Mouse (Mus musculus) hindbrain, embryonic 16.5 days (tissue): ENCODE measurements around the gene Meis1. TPM values are rescaled to one million over a fixed set of nuclear protein-coding genes. Genes with fewer than 3 reads are reported as not detected.

Source experiments
- ATAC-seq: fragments of 200-750 bp; cut with Nextera tagmentation; 2 replicates; pipeline ENCODE4 v1.8.0; 2017; ENCODE audit warnings: moderate TSS enrichment, moderate library complexity
- H3K27ac ChIP-seq: fragments of 300-500 bp; sonication (generic); 2 replicates; pipeline ENCODE4 v1.5.1; 2014; ENCODE audit warnings: low read depth, mild to moderate bottlenecking, control low read depth, low read length, moderate library complexity
- H3K27me3 ChIP-seq: fragments of 300-500 bp; sonication (generic); replicated peaks from 2 replicates; pipeline ENCODE4 v1.6.1; 2014; ENCODE audit warnings: low read length; ENCODE audit not compliant: control insufficient read depth, insufficient read depth
- H3K36me3 ChIP-seq: fragments of 300-500 bp; sonication (generic); 2 replicates; pipeline ENCODE4 v1.6.1; 2014; ENCODE audit warnings: mild to moderate bottlenecking, low read length, moderate library complexity, mixed read lengths; ENCODE audit not compliant: control insufficient read depth, insufficient read depth
- H3K4me1 ChIP-seq: fragments of 300-500 bp; sonication (generic); 2 replicates; pipeline ENCODE4 v1.6.1; 2014; ENCODE audit warnings: low read depth, low read length; ENCODE audit not compliant: control insufficient read depth, insufficient read depth
- H3K4me2 ChIP-seq: fragments of 300-500 bp; sonication (generic); 2 replicates; pipeline ENCODE4 v1.6.1; 2014; ENCODE audit warnings: mild to moderate bottlenecking, low read length, control low read depth, moderate library complexity
- H3K4me3 ChIP-seq: fragments of 300-500 bp; sonication (generic); 2 replicates; pipeline ENCODE4 v1.5.1; 2014; ENCODE audit warnings: mild to moderate bottlenecking, low read length, control low read depth, moderate library complexity
- H3K9ac ChIP-seq: fragments of 300-500 bp; sonication (generic); 2 replicates; pipeline ENCODE4 v1.6.1; 2014; ENCODE audit warnings: low read depth, mild to moderate bottlenecking, control low read depth, low read length, moderate library complexity
- H3K9me3 ChIP-seq: fragments of 300-500 bp; sonication (generic); 2 replicates; pipeline ENCODE4 v1.6.1; 2014; ENCODE audit warnings: mild to moderate bottlenecking, low read length, moderate library complexity; ENCODE audit not compliant: control insufficient read depth
- WGBS: fragments of 180-500 bp; shearing (Covaris S2); extraction: QIAGEN DNeasy Blood & Tissue Kit; methylation state at CpG from one replicate; pipeline ENCODE4 v1.1.7; 2014; 5-methylcytosine and 5-hydroxymethylcytosine counted together
- polyA plus RNA-seq: library from polyadenylated mRNA; unstranded; fragments of >200 nt; fragmentation: Nextera tagmentation; extraction: Ambion mirVana; gene quantifications from 2 replicates; pipeline ENCODE4 v1.2.1, GENCODE M21; 2015

The Meis1 gene
- polyA plus RNA-seq, 1 experiment from 2014 or later, result 183 TPM

DNA sequence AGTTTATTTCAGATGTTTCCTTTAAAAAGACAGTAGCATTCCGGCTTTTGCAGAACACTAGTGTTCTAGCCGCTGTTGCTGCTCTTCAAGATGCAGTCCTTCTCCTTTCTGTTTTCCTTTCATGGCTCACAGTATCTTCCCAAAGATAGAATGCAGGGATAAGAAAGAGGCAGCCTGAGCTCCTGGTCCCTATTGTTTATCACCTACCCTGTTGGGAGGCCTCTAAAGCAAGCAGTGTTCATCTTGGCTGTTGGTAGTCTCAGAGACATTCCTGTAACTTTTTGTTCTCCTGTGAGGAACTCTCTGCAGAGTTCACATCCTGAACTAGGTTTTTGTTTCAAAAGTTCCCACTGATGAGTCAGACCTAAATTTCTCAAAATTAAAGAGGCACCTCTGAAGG, 3.8 kb upstream of the Meis1 start:
- Histone ChIP-seq H3K9me3 (no peaks in the 10 kb centered on the region), H3K4me3 (no peak overlapping the region), H3K4me1 (peaks cover 21% of the 10 kb centered on the region), H3K36me3 (no peaks in the 10 kb centered on the region), H3K27me3 (no peaks in the 10 kb centered on the region), H3K4me2 (no peak overlapping the region), H3K27ac (no peak overlapping the region), H3K9ac (no peak overlapping the region)
- 36% methylated on average over 2 of the region's 2 CpGs for WGBS
- ATAC-seq, result no peak

DNA sequence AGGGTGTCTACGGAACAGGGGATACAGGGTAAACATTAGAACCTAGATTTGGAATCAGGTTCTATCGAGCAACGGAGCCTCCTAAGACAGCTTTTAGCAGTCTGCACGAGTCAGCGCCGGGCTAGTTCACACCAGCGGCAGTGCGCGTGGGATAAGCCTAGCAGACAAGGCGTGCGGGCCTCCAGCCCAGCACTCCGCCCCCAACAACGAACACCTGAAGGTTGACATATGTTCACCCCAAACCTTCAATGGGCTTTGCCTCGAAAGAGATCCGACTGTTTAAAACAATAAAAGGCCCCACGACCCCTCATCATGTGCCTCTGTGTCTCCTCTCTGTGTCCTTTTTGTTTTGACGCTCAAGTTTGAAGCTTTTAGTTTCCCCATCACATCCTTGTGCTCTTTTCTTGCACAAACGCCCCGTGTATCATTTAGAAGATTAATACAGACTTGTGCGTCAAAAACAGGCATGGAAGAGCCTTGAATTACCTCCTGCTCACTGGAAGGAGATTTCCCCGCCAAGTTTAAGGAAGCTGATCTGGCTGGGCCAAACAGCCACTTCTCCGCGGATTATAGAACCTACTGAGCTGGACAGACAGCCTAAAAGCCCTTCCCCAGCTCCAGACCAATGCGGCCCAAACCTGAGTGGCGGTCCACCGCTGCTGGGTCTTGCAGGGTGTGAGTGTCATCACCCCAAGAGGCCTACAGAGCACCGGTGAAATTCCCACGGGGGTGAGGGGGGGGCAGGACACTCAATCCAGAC, 2.3 kb upstream of the Meis1 start:
- H3K27me3 ChIP-seq, result no peaks in the 10 kb centered on the region
- H3K27ac ChIP-seq, result peak overlapping the region; percentile 89
- 3% methylated on average over 28 of the region's 28 CpGs for WGBS
- H3K4me1 ChIP-seq, result peaks cover 11% of the 10 kb centered on the region
- H3K4me2 ChIP-seq, result peak overlapping the region; percentile 86
- no peaks in the 10 kb centered on the region for H3K9me3 ChIP-seq
- no peaks in the 10 kb centered on the region for H3K36me3 ChIP-seq
- ATAC-seq, result peak; percentile 40
- peak overlapping the region; percentile 66 for H3K9ac ChIP-seq
- H3K4me3 ChIP-seq, result peak overlapping the region; percentile 75

DNA sequence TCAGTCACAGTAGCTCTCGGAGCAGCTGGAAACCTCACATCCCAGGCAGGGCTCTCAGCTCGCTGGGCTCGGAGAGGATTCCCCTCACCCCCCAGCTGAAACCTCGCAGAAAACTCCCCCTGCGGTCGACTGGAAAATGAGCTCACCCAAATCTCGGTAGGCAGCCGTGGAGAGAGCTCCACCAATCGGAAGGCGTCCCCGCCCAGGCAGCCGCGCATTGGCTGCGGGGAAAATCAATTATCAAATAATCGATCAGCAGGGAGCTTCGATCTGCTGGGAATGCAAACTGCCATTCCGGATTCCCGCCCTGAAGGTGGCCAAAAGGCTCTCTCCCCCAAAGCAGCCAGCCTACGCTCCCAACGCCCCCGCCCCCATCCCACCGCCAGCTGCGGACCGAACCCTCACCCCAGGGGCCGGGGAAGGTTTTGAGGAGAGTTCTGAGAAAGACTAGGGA, 1.6 kb upstream of the Meis1 start:
- peak; percentile 88 for ATAC-seq
- Histone ChIP-seq H3K4me2 (peak overlapping the region; percentile 86), H3K9ac (peak overlapping the region; percentile 98), H3K36me3 (no peaks in the 10 kb centered on the region), H3K9me3 (no peaks in the 10 kb centered on the region), H3K4me1 (peaks cover 11% of the 10 kb centered on the region), H3K4me3 (peak overlapping the region; percentile 75), H3K27me3 (no peaks in the 10 kb centered on the region), H3K27ac (peak overlapping the region; percentile 100)
- under 1% methylated on average over 25 of the region's 25 CpGs for WGBS

DNA sequence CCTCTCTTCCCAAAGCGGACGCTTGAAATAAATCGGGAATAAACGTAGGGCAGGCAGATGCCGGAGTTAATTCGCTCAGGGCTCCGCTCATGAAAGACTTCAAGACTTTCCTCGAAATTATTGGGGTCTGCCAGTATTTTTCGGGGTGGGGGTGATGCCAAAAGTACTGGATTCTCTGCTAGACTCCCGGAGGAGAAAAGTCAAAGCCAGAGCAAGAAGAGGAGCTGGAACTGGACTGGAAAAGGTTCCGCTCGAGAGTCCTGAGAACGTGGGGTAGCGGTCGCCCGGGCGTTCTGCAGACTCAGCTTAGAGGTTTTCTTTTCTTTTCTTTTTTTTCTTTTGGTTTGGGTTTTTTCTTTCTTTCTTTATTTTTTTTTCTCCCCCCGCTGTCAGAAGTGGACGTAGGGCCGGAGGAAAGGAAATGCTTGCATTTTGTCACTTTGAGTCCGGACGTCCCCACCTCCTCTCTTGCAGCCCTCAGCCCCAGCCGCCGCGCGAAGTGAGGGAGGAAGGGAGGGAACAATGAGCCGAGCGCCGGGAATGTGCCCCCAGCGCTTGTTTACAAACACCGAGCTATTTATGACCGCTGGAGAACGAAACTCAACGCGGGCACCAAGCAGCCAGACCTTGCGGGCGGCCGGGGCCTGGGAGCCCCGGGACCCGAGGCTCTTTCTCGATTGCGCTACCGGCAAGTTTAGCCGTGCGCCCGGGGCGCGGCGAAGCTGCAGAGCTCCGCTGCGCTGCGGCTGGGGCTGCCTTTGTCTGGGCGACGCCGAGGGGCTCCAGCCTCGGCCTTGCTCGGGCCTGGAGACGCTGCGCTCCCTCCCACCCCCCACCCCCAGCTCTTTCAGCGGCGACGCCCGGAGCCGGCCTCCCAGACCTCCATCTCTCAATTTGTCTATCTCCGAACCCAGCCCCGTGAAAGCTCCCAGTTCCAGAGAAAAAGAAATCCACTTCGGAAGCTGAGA, 703 bp upstream of the Meis1 start:
- WGBS, result under 1% methylated on average over 67 of the region's 67 CpGs
- peak; percentile 14 for ATAC-seq
- peak overlapping the region; percentile 100 for H3K27ac ChIP-seq
- H3K4me2 ChIP-seq, result peak overlapping the region; percentile 86
- H3K9me3 ChIP-seq, result no peaks in the 10 kb centered on the region
- H3K36me3 ChIP-seq, result no peaks in the 10 kb centered on the region
- H3K4me1 ChIP-seq, result peaks cover 11% of the 10 kb centered on the region
- H3K9ac ChIP-seq, result peak overlapping the region; percentile 98
- H3K4me3 ChIP-seq, result peak overlapping the region; percentile 75
- H3K27me3 ChIP-seq, result no peaks in the 10 kb centered on the region

DNA sequence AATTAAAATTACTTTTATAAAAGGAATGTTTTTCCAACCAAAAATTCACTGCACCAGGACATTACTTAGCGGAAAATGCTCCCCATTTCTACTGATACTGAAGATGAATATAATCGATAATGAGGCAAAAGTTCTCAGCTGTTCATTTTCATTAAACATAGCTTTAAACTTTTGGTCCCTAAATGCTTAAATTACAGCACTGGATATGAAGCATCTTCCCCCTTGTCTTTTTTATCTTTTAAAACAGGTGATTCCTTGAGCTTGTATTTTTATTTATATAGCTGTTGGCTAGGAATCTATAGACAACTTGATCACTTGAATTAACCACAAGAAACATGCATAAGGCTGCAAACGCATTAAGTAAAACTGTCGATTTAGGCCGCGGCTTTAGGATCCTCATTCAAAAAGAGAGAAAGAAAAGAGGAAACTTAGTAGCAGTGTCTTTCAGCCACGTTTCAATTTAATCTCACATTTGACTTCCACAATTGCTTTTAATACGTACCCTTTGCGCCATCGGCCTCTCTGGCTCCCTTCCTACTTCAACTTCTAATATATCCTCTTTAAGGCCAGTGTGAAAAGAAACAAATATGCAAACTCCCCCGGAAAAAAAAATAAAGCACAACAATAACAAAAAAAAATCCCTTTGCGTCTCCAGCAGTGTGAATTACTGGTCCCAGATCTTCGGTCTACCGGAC, 919 bp downstream of the Meis1 start:
- Histone ChIP-seq H3K27ac (peak overlapping the region; percentile 100), H3K9me3 (no peaks in the 10 kb centered on the region), H3K4me1 (peaks cover 14% of the 10 kb centered on the region), H3K4me2 (peak overlapping the region; percentile 86), H3K36me3 (no peaks in the 10 kb centered on the region), H3K4me3 (peak overlapping the region; percentile 75), H3K9ac (peak overlapping the region; percentile 98), H3K27me3 (no peaks in the 10 kb centered on the region)
- ATAC-seq, result no peak
- 2% methylated on average over 14 of the region's 14 CpGs for WGBS

DNA sequence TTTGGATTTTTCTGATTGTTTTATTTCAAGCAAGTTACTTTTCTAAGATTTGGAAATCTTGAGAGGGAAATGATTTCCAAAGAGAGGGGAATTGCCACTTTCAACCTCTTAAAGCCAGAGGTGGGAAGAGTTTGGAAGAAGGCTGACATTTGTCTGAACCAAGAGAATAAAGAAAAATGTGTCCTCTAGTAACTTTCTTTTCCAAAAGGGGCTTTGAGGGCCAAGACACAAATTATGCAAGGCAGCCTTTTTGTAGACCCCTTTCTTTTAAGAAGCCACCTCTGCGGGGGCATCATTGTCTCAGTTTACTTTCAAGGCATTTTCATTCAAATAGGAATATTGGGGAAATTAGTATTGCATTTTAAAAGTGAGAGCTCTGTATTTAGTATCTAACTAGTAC, 1.5 kb downstream of the Meis1 start:
- H3K36me3 ChIP-seq, result no peaks in the 10 kb centered on the region
- ATAC-seq, result no peak
- H3K27me3 ChIP-seq, result no peaks in the 10 kb centered on the region; the same call in 1 of the 2 replicates
- H3K4me1 ChIP-seq, result peaks cover 14% of the 10 kb centered on the region
- peak overlapping the region; percentile 71 for H3K4me2 ChIP-seq
- H3K27ac ChIP-seq, result peak overlapping the region; percentile 91
- peak overlapping the region; percentile 93 for H3K9ac ChIP-seq
- WGBS, result 6% methylated on average over 1 of the region's 1 CpGs
- peak overlapping the region; percentile 75 for H3K4me3 ChIP-seq
- no peaks in the 10 kb centered on the region for H3K9me3 ChIP-seq

DNA sequence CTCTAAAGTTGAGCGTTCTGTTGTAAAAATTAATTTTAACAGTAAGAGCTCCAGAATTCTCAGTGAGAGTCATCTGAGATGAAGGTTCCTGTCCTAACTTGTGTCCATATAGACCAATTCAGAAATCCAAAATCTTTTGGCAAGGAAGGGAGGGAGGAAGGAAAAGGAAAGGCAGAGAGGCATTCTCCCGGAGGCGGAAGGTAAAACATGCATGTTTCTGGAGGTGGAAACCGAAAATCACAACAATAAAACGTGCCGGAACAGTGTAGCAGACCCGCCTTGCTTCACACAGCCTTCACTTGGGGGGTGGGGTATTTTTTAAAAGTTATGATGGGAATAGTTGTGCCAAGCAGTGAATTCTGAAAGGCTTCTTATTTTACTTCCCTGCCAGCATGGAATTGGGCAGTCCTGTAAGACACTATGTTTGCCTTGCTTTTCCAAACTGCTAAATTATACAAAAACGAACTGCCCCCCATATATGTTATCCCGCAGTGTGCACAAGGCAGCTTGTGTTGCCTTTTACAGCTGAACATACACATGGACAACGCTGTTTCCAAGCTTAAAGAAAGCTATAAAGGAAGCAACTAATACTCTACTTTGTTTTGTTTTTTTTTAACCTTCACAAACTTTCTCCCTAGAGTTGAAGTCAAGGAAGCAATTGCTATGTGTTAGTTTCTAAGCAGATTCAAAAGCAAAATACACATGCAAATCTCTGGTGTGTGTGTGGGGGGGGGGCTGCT, 2.1 kb downstream of the Meis1 start:
- peak overlapping the region; percentile 71 for H3K4me2 ChIP-seq
- H3K9ac ChIP-seq, result peak overlapping the region; percentile 93
- H3K27me3 ChIP-seq, result no peaks in the 10 kb centered on the region; the same call in 1 of the 2 replicates
- no peaks in the 10 kb centered on the region for H3K9me3 ChIP-seq
- WGBS, result 4% methylated on average over 10 of the region's 10 CpGs
- H3K4me1 ChIP-seq, result peaks cover 12% of the 10 kb centered on the region
- peak overlapping the region; percentile 91 for H3K27ac ChIP-seq
- no peaks in the 10 kb centered on the region for H3K36me3 ChIP-seq
- peak overlapping the region; percentile 75 for H3K4me3 ChIP-seq
- no peak for ATAC-seq

DNA sequence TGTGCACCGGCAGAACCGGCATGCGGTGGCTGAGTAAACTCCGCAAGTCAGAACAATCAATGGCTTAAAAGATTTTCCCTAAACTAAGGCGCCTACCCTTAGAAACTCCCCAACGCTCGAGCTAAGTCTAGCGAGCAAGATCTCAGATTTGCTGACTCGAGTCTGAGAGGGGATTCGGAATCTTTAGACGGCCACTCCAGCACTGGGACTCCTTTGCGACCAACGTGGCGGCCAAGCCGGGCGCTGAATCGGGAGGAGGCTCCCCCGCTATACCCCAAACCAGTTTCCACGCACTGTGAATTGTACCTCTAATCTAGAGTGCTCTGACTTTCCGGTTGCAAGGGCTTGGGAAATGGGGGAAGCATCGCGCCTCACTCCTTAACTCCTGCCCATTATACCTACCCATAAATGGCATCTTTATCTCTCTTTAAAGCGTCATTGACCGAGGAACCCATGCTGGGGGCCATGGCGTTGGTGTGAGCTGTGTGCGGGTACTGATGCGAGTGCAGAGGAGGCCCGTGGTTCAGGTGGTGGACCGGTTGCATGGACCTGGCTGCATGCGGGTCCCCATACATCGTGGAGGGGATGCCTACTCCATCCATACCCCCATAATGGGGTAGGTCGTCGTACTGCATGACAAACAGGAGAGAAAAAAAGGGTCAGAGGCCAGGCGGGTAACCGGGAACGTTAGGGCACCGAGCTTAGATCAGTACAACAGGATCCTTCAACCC, 2.9 kb downstream of the Meis1 start:
- 2% methylated on average over 37 of the region's 37 CpGs for WGBS
- Histone ChIP-seq H3K27me3 (no peaks in the 10 kb centered on the region; the same call in 1 of the 2 replicates), H3K4me3 (peak overlapping the region; percentile 75), H3K9ac (peak overlapping the region; percentile 93), H3K4me1 (peaks cover 5% of the 10 kb centered on the region), H3K27ac (peak overlapping the region; percentile 91), H3K36me3 (no peaks in the 10 kb centered on the region), H3K4me2 (peak overlapping the region; percentile 71), H3K9me3 (no peaks in the 10 kb centered on the region)
- no peak for ATAC-seq
